Comparison of ENCODE assay signal across 8 mouse cellular contexts in genomic region chr2:76030080-76030479, GRCm38 (mm10). TPM values are rescaled to one million over a fixed set of nuclear protein-coding genes. Genes with fewer than 3 reads are reported as not detected.
DNase-seq lines count a peak whose midpoint lies in the region; ATAC-seq and TF ChIP-seq lines count a peak whose summit lies in the region.

No protein-coding gene starts in this region.

- no peak for TF ChIP-seq CTCF in stomach, postnatal 0 days (IDR thresholded peaks at IDR 0.05; ENCODE audit: low read depth)
- no peak for TF ChIP-seq CTCF in lung, adult 2 months (IDR thresholded peaks at IDR 0.05; ENCODE audit: insufficient read depth, low read length)

- H3K27ac ChIP-seq in kidney, embryonic 15.5 days: peak overlapping the region; percentile 79; the same call in 1 of the 2 replicates
- H3K27ac ChIP-seq in embryonic facial prominence, embryonic 13.5 days: peak overlapping the region; percentile 72
- no peak overlapping the region for H3K27ac ChIP-seq in intestine, embryonic 16.5 days (ENCODE audit: low read length)
- H3K27ac ChIP-seq in midbrain, embryonic 10.5 days (replicated peaks): peak overlapping the region; percentile 91
- no peak overlapping the region for H3K27ac ChIP-seq in stomach, postnatal 0 days (replicated peaks)

- peaks cover 23% of the 10 kb centered on the region for H3K4me1 ChIP-seq in kidney, embryonic 15.5 days
- H3K4me1 ChIP-seq in embryonic facial prominence, embryonic 13.5 days: peaks cover 22% of the 10 kb centered on the region
- peaks cover 11% of the 10 kb centered on the region for H3K4me1 ChIP-seq in intestine, embryonic 16.5 days (ENCODE audit: control insufficient read depth, insufficient read depth, low read length)
- peaks cover 24% of the 10 kb centered on the region for H3K4me1 ChIP-seq in midbrain, embryonic 10.5 days
- peaks cover 4% of the 10 kb centered on the region; the same call in 1 of the 2 replicates for H3K4me1 ChIP-seq in stomach, postnatal 0 days (replicated peaks; ENCODE audit: control insufficient read depth, insufficient read depth)
- no peaks in the 10 kb centered on the region for H3K4me1 ChIP-seq in lung, adult 2 months (ENCODE audit: control insufficient read depth, insufficient read depth, low read length)

- no peak for TF ChIP-seq EP300 in stomach, postnatal 0 days (optimal IDR thresholded peaks at IDR 0.05)

- no peaks in the 10 kb centered on the region for H3K36me3 ChIP-seq in kidney, embryonic 15.5 days
- no peaks in the 10 kb centered on the region for H3K36me3 ChIP-seq in embryonic facial prominence, embryonic 13.5 days
- H3K36me3 ChIP-seq in intestine, embryonic 16.5 days (ENCODE audit: control insufficient read depth, insufficient read depth, low read length): no peaks in the 10 kb centered on the region
- no peaks in the 10 kb centered on the region for H3K36me3 ChIP-seq in midbrain, embryonic 10.5 days
- no peaks in the 10 kb centered on the region for H3K36me3 ChIP-seq in stomach, postnatal 0 days (ENCODE audit: control insufficient read depth, insufficient read depth, low read length)

- DNase-seq in kidney, postnatal 14 days: no peak
- DNase-seq in midbrain, embryonic 10.5 days (ENCODE audit: low spot score): peak; percentile 51
- peak; percentile 19 for DNase-seq in stomach, postnatal 0 days (ENCODE audit: low spot score)
- no peak for DNase-seq in lung, adult 2 months

- TF ChIP-seq POLR2A in lung, adult 2 months (IDR thresholded peaks at IDR 0.05; ENCODE audit: borderline replicate concordance, extremely low read depth, low read depth, low read length): no peak

- no peak overlapping the region for H3K9ac ChIP-seq in kidney, embryonic 15.5 days
- H3K9ac ChIP-seq in embryonic facial prominence, embryonic 13.5 days: peak overlapping the region; percentile 56; the same call in 1 of the 2 replicates
- H3K9ac ChIP-seq in intestine, embryonic 16.5 days (ENCODE audit: low read depth, low read length): peak overlapping the region; percentile 10; the same call in 1 of the 2 replicates
- no peak overlapping the region for H3K9ac ChIP-seq in stomach, postnatal 0 days (ENCODE audit: low read length)

- H3K27me3 ChIP-seq in kidney, embryonic 15.5 days: no peaks in the 10 kb centered on the region
- no peaks in the 10 kb centered on the region for H3K27me3 ChIP-seq in embryonic facial prominence, embryonic 13.5 days
- H3K27me3 ChIP-seq in intestine, embryonic 16.5 days (replicated peaks; ENCODE audit: control insufficient read depth, insufficient read depth, low read length): no peaks in the 10 kb centered on the region
- no peaks in the 10 kb centered on the region for H3K27me3 ChIP-seq in midbrain, embryonic 10.5 days (ENCODE audit: low read depth, poor library complexity, severe bottlenecking)
- H3K27me3 ChIP-seq in stomach, postnatal 0 days (ENCODE audit: control insufficient read depth, insufficient read depth, low read length): no peaks in the 10 kb centered on the region

- WGBS in kidney, embryonic 15.5 days: 22% methylated on average over 8 of the region's 8 CpGs
- WGBS in embryonic facial prominence, embryonic 13.5 days: 12% methylated on average over 8 of the region's 8 CpGs
- WGBS in intestine, embryonic 16.5 days: 44% methylated on average over 8 of the region's 8 CpGs
- 26% methylated on average over 8 of the region's 8 CpGs for WGBS in midbrain, embryonic 10.5 days
- WGBS in stomach, postnatal 0 days: 40% methylated on average over 8 of the region's 8 CpGs
- WGBS in lung, adult 2 months: 43% methylated on average over 8 of the region's 8 CpGs

- peak overlapping the region; percentile 5; the same call in 1 of the 2 replicates for H3K4me3 ChIP-seq in kidney, embryonic 15.5 days (replicated peaks)
- peak overlapping the region; percentile 26 for H3K4me3 ChIP-seq in embryonic facial prominence, embryonic 13.5 days
- no peak overlapping the region for H3K4me3 ChIP-seq in intestine, embryonic 16.5 days (ENCODE audit: low read length)
- H3K4me3 ChIP-seq in midbrain, embryonic 10.5 days: peak overlapping the region; percentile 11; the same call in 1 of the 2 replicates
- no peak overlapping the region for H3K4me3 ChIP-seq in stomach, postnatal 0 days (ENCODE audit: low read depth, low read length)
- H3K4me3 ChIP-seq in lung, adult 2 months (replicated peaks; ENCODE audit: extremely low read depth, low read depth, low read length): no peak overlapping the region

- peak overlapping the region; percentile 52 for H3K4me2 ChIP-seq in kidney, embryonic 15.5 days
- peak overlapping the region; percentile 57 for H3K4me2 ChIP-seq in embryonic facial prominence, embryonic 13.5 days
- no peak overlapping the region for H3K4me2 ChIP-seq in intestine, embryonic 16.5 days (ENCODE audit: low read depth, low read length)
- peak overlapping the region; percentile 30; the same call in 1 of the 2 replicates for H3K4me2 ChIP-seq in stomach, postnatal 0 days (replicated peaks; ENCODE audit: low read depth)

- no peaks in the 10 kb centered on the region for H3K9me3 ChIP-seq in kidney, embryonic 15.5 days (replicated peaks)
- no peaks in the 10 kb centered on the region for H3K9me3 ChIP-seq in embryonic facial prominence, embryonic 13.5 days
- H3K9me3 ChIP-seq in intestine, embryonic 16.5 days (ENCODE audit: control insufficient read depth, low read length): no peaks in the 10 kb centered on the region
- no peaks in the 10 kb centered on the region for H3K9me3 ChIP-seq in midbrain, embryonic 10.5 days (replicated peaks)
- no peaks in the 10 kb centered on the region for H3K9me3 ChIP-seq in stomach, postnatal 0 days (ENCODE audit: control insufficient read depth, low read length)

- ATAC-seq in kidney, embryonic 15.5 days (replicated peaks; ENCODE audit: low FRiP score): 0 out of 2 replicates have a peak, but pooled peaks have one; percentile 33
- peak; percentile 32; the same call in 1 of the 2 replicates for ATAC-seq in embryonic facial prominence, embryonic 13.5 days (ENCODE audit: insufficient number of reproducible peaks, insufficient read depth, low FRiP score, low TSS enrichment, low read depth)
- no peak for ATAC-seq in intestine, embryonic 16.5 days
- no peak; the same call in 1 of the 2 replicates for ATAC-seq in stomach, postnatal 0 days (ENCODE audit: low FRiP score, low TSS enrichment)
- ATAC-seq in megakaryocyte, adult 5-6 weeks (ENCODE audit: poor library complexity, severe bottlenecking): no peak

RNA-seq across cellular contexts. Expression of gene Ttc30a1, which starts 48.3 kb away (rescaled TPM):
- 8.2 and 9.2 TPM in 2 replicates for polyA plus RNA-seq in kidney, embryonic 15.5 days (2015; fragmentation: Nextera tagmentation; extraction: Ambion mirVana)
- polyA plus RNA-seq in embryonic facial prominence, embryonic 13.5 days (2015; fragmentation: Nextera tagmentation; extraction: Ambion mirVana): 8.3 and 8.4 TPM in 2 replicates
- 5.1 and 5.2 TPM in 2 replicates for polyA plus RNA-seq in intestine, embryonic 16.5 days (2015; fragmentation: Nextera tagmentation; extraction: Ambion mirVana)
- polyA plus RNA-seq in midbrain, embryonic 10.5 days (2016; fragmentation: Nextera tagmentation; extraction: Ambion mirVana): 11.8 and 12.0 TPM in 2 replicates
- 3.3 and 3.8 TPM in 2 replicates for polyA plus RNA-seq in stomach, postnatal 0 days (2015; fragmentation: Nextera tagmentation; extraction: Ambion mirVana)
- total RNA-seq in megakaryocyte, adult 5-6 weeks (2015): 1.4 and 2.6 TPM in 2 replicates
- 2.2 and 2.8 TPM in 2 replicates for total RNA-seq in megakaryocyte, adult 5-6 weeks (2017)
- polyA plus RNA-seq in lung, adult 2 months (2012; rRNA removed): 2.3 and 3.0 TPM in 2 replicates

RNA-seq across cellular contexts. Expression of gene Ttc30a2, which starts 52.1 kb away (rescaled TPM):
- polyA plus RNA-seq in kidney, embryonic 15.5 days (2015; fragmentation: Nextera tagmentation; extraction: Ambion mirVana): 0.47 and 0.98 TPM in 2 replicates
- polyA plus RNA-seq in embryonic facial prominence, embryonic 13.5 days (2015; fragmentation: Nextera tagmentation; extraction: Ambion mirVana): 0.31 TPM in 1 of 2 replicates, not detected in the other
- polyA plus RNA-seq in intestine, embryonic 16.5 days (2015; fragmentation: Nextera tagmentation; extraction: Ambion mirVana): 0.15 and 0.22 TPM in 2 replicates
- polyA plus RNA-seq in midbrain, embryonic 10.5 days (2016; fragmentation: Nextera tagmentation; extraction: Ambion mirVana): 0.39 and 0.58 TPM in 2 replicates
- 0.17 and 0.27 TPM in 2 replicates for polyA plus RNA-seq in stomach, postnatal 0 days (2015; fragmentation: Nextera tagmentation; extraction: Ambion mirVana)
- not detected in 2 replicates for total RNA-seq in megakaryocyte, adult 5-6 weeks (2015)
- total RNA-seq in megakaryocyte, adult 5-6 weeks (2017): 0.08 TPM in 1 of 2 replicates, not detected in the other
- 0.33 and 0.60 TPM in 2 replicates for polyA plus RNA-seq in lung, adult 2 months (2012; rRNA removed)

Comparison
In these comparisons a context has a peak if more than half of its experiments do, and no peak if none do; other contexts are left out.
1. ATAC-seq: peak in kidney, embryonic 15.5 days (single experiment) and embryonic facial prominence, embryonic 13.5 days (single experiment); none in intestine, embryonic 16.5 days (single experiment), stomach, postnatal 0 days (single experiment) and megakaryocyte, adult 5-6 weeks (single experiment).
2. H3K27ac ChIP-seq: peak in kidney, embryonic 15.5 days (single experiment), embryonic facial prominence, embryonic 13.5 days (single experiment) and midbrain, embryonic 10.5 days (single experiment); none in intestine, embryonic 16.5 days (single experiment) and stomach, postnatal 0 days (single experiment).
3. H3K4me3 ChIP-seq: peak in kidney, embryonic 15.5 days (single experiment), embryonic facial prominence, embryonic 13.5 days (single experiment) and midbrain, embryonic 10.5 days (single experiment); none in intestine, embryonic 16.5 days (single experiment), stomach, postnatal 0 days (single experiment) and lung, adult 2 months (single experiment).
4. H3K9ac ChIP-seq: peak in embryonic facial prominence, embryonic 13.5 days (single experiment) and intestine, embryonic 16.5 days (single experiment); none in kidney, embryonic 15.5 days (single experiment) and stomach, postnatal 0 days (single experiment).
5. DNase-seq: peak in midbrain, embryonic 10.5 days (single experiment) and stomach, postnatal 0 days (single experiment); none in kidney, postnatal 14 days (single experiment) and lung, adult 2 months (single experiment).